Mouse (Mus musculus) hindbrain, embryonic 14.5 days (tissue): ENCODE results near the gene Magi2. TPM values are rescaled to one million over a fixed set of nuclear protein-coding genes. Genes with fewer than 3 reads are reported as not detected.
A peak's percentile ranks its signal among the peaks of the same experiment; 100 is the strongest.
"Not testable (repeated sequence)": the region's sequence is repeated elsewhere in the genome, so short reads cannot be mapped to it uniquely, and the experiment has no call there.

Experiments used
- ATAC-seq: fragments of 200-750 bp; cut with Nextera tagmentation; 2 replicates; pipeline ENCODE4 v1.8.0; 2017; ENCODE audit warnings: moderate number of reproducible peaks, mild to moderate bottlenecking, moderate TSS enrichment, moderate library complexity; ENCODE audit not compliant: low FRiP score
- DNase-seq: peaks from one replicate; pipeline ENCODE4 v3.0.0-alpha.2; 2015; ENCODE audit warnings: low spot score
- H3K27ac ChIP-seq: fragments of 300-500 bp; sonication (generic); 2 replicates; pipeline ENCODE4 v1.5.1; 2014; ENCODE audit warnings: mild to moderate bottlenecking, moderate library complexity
- H3K27me3 ChIP-seq: fragments of 300-500 bp; sonication (generic); 2 replicates; pipeline ENCODE4 v1.6.1; 2014; ENCODE audit warnings: mild to moderate bottlenecking, low read length, mixed read lengths; ENCODE audit not compliant: control insufficient read depth, insufficient read depth
- H3K36me3 ChIP-seq: fragments of 300-500 bp; sonication (generic); replicated peaks from 2 replicates; pipeline ENCODE4 v1.6.1; 2014; ENCODE audit not compliant: control insufficient read depth, insufficient read depth
- H3K4me1 ChIP-seq: fragments of 300-500 bp; sonication (generic); replicated peaks from 2 replicates; pipeline ENCODE4 v1.6.1; 2014; ENCODE audit warnings: antibody characterized with exemption, low read length, mixed read lengths; ENCODE audit not compliant: control insufficient read depth, insufficient read depth
- H3K4me2 ChIP-seq: fragments of 300-500 bp; sonication (generic); replicated peaks from 2 replicates; pipeline ENCODE4 v1.6.1; 2014; ENCODE audit warnings: mild to moderate bottlenecking, moderate library complexity
- H3K4me3 ChIP-seq: fragments of 300-500 bp; sonication (generic); replicated peaks from 2 replicates; pipeline ENCODE4 v1.5.1; 2014; ENCODE audit warnings: mild to moderate bottlenecking, low read length
- H3K9ac ChIP-seq: fragments of 300-500 bp; sonication (generic); 2 replicates; pipeline ENCODE4 v1.6.1; 2014
- H3K9me3 ChIP-seq: fragments of 300-500 bp; sonication (generic); 2 replicates; pipeline ENCODE4 v1.6.1; 2016; ENCODE audit warnings: low read length; ENCODE audit not compliant: control insufficient read depth
- WGBS: fragments of 180-500 bp; shearing (Covaris S2); extraction: QIAGEN DNeasy Blood & Tissue Kit; methylation state at CpG from one replicate; pipeline ENCODE4 v1.1.7; 2014; 5-methylcytosine and 5-hydroxymethylcytosine counted together
- polyA plus RNA-seq: library from polyadenylated mRNA; unstranded; fragments of >200 nt; fragmentation: Nextera tagmentation; extraction: Ambion mirVana; gene quantifications from 2 replicates; pipeline ENCODE4 v1.2.1, GENCODE M21; 2014

Magi2 gene
- polyA plus RNA-seq, 1 experiment from 2014 or later, result 25.6 TPM

DNA sequence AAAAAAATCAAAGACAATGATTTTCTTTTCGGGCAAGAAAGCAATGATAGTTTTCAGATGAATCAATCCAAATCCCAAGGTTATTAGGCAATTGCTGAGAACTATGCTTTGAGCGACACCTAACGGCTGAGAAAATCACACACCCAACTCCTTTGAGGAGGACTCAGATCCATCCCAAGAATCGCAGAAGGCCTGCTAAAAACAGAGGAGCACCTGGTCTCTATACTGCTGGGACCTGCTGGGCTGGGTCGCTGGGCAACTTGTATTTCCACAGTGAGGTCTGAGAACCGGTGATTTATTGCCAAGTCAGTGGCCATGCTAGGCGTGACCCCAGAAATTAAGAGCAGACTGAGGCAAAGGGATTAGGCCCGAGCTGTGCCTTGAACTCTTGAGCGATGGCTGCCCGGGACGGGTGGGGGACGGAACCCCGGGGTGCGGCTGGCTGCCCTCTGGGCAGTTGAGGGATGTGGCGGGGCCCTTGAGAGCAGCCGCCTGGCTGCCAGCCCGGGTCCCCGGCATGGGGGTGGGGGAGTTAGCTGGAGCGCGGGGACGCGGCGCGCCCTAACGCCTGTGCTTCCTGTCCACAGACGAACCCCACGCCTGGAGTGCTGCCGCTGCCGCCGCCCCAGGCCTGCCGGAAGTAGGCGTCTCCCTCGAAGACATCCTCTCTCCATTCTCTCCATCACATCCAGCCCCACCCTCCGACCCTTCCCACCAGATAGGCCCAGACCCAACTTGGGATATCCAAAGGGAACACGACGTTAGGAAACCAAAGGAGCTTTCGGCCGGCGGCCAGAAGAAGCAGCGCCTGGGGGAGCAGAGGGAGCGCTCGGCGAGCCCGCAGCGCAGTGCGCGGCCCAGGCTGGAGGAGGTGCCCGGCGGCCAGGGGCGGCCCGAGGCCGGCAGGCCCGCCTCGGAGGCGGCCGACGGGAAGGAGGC lies 1474.9 kb downstream of the Magi2 start:
- Histone ChIP-seq H3K27ac (peak overlapping the region; percentile 94), H3K36me3 (no peaks in the 10 kb centered on the region), H3K9me3 (no peaks in the 10 kb centered on the region), H3K4me2 (peak overlapping the region; percentile 72), H3K9ac (peak overlapping the region; percentile 80), H3K4me3 (peak overlapping the region; percentile 53), H3K27me3 (no peaks in the 10 kb centered on the region), H3K4me1 (peaks cover 6% of the 10 kb centered on the region; the same call in 1 of the 2 replicates)
- ATAC-seq (peak; percentile 95), DNase-seq (peak; percentile 92)
- WGBS, result under 1% methylated on average over 57 of the region's 57 CpGs

GRCm38 (mm10) chr5:20702480-20703303 lies 1475.9 kb downstream of the Magi2 start:
- peak overlapping the region; percentile 72 for H3K4me2 ChIP-seq
- no peaks in the 10 kb centered on the region for H3K9me3 ChIP-seq
- peak overlapping the region; percentile 94 for H3K27ac ChIP-seq
- no peaks in the 10 kb centered on the region for H3K27me3 ChIP-seq
- peak; percentile 71 for DNase-seq
- peak overlapping the region; percentile 53 for H3K4me3 ChIP-seq
- peak overlapping the region; percentile 80 for H3K9ac ChIP-seq
- under 1% methylated on average over 57 of the region's 57 CpGs for WGBS
- peaks cover 6% of the 10 kb centered on the region; the same call in 1 of the 2 replicates for H3K4me1 ChIP-seq
- peak; percentile 50 for ATAC-seq
- no peaks in the 10 kb centered on the region for H3K36me3 ChIP-seq

GRCm38 (mm10) chr5:20703304-20703700 lies 1476.5 kb downstream of the Magi2 start:
- Histone ChIP-seq H3K4me1 (peaks cover 6% of the 10 kb centered on the region; the same call in 1 of the 2 replicates), H3K27ac (peak overlapping the region; percentile 94; the same call in 1 of the 2 replicates), H3K9me3 (no peaks in the 10 kb centered on the region), H3K4me3 (peak overlapping the region; percentile 53), H3K36me3 (no peaks in the 10 kb centered on the region), H3K4me2 (peak overlapping the region; percentile 72), H3K27me3 (no peaks in the 10 kb centered on the region), H3K9ac (0 out of 2 replicates have a peak overlapping the region, but pooled peaks have one; percentile 80)
- DNase-seq, result no peak
- WGBS, result 58% methylated on average over 5 of the region's 5 CpGs
- ATAC-seq, result no peak

DNA sequence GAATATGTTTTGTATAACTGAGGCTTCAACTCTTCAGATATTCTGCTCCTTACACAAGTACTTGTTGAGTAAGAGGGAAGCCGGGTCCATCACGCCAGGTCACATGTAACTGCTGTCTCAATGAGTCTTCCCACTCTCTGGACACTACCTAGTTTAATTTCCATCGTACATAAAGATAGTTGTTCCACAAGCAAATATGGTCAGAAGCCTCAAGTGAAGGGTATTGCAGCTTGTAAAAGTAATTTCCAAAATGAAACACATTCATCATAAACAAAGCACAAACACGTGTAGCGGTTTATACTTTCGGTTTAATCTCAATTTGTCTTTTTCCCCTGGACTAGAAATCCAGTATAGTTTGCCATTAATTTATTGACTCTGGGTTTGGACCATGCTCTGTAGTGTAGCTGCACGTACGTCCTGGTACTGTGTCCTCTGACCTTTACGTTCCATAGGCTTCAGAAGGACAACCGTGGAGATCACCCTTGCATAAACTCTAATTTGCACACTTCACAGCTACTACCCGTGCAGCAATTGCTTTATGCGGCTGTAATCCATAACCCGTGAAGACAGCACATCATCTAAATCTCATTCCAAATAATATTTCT lies 1477.2 kb downstream of the Magi2 start:
- no peak for ATAC-seq
- no peak overlapping the region for H3K9ac ChIP-seq
- no peak overlapping the region for H3K27ac ChIP-seq
- H3K4me2 ChIP-seq, result no peak overlapping the region
- WGBS, result 75% methylated on average over 13 of the region's 13 CpGs
- DNase-seq, result no peak
- no peaks in the 10 kb centered on the region for H3K27me3 ChIP-seq
- H3K9me3 ChIP-seq, result no peaks in the 10 kb centered on the region
- peaks cover 6% of the 10 kb centered on the region; the same call in 1 of the 2 replicates for H3K4me1 ChIP-seq
- no peak overlapping the region for H3K4me3 ChIP-seq
- H3K36me3 ChIP-seq, result no peaks in the 10 kb centered on the region

GRCm38 (mm10) chr5:20704886-20705285 lies 1478.0 kb downstream of the Magi2 start:
- H3K27ac ChIP-seq, result no peak overlapping the region
- WGBS, result 66% methylated on average over 4 of the region's 4 CpGs
- no peaks in the 10 kb centered on the region for H3K27me3 ChIP-seq
- H3K9me3 ChIP-seq, result no peaks in the 10 kb centered on the region
- H3K4me2 ChIP-seq, result no peak overlapping the region
- H3K4me3 ChIP-seq, result no peak overlapping the region
- ATAC-seq (no peak), DNase-seq (no peak)
- peaks cover 6% of the 10 kb centered on the region; the same call in 1 of the 2 replicates for H3K4me1 ChIP-seq
- H3K9ac ChIP-seq, result no peak overlapping the region
- H3K36me3 ChIP-seq, result no peaks in the 10 kb centered on the region

DNA sequence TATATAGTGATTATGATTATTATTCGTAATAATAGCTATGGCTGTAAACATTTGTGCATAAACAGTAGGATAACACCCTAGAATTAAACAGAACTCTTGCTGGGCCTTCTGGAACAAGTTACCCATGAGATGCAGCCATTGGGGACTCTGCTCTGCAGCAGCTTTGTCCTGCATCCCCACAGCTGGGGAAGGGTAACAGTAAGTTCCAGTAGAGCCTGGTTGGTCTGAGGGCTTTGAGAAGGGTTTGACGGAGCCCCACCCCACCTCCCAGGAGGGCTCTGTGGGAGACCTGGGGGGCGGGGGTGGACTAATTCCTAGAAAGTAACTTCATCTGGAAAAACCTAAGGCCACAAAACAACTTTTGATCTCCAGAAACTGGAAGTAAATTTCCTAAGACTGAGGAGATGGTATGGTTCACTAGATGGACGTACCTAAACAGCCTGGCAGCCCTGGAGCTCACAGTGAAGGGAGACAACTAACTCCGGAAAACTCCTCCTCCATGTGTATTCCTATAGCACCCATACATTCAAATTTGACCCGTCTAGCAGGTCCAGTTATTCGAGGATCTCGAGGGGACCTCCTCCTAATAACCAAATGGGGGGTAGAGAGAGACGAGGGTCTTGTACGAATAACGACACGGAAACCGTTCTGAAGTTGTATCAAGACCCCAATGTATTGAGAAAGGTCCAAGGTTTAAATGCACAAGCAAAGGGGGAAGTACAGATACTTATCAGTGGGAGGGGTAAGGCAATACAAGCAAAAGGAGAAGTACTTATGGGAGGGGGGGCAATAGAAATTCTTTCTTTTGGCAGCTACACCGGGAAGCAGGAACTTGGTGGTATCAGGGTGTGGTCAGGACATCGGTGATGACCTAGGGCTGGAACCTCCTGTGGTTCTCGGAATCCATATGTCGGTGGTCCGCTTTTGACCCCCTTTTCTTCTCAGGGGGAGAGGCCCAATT lies 1479.8 kb downstream of the Magi2 start:
- DNase-seq, H3K4me3 ChIP-seq, H3K27me3 ChIP-seq, H3K9ac ChIP-seq, H3K4me1 ChIP-seq, ATAC-seq, H3K9me3 ChIP-seq, H3K27ac ChIP-seq, H3K4me2 ChIP-seq, H3K36me3 ChIP-seq: not testable (repeated sequence)
- WGBS, result 90% methylated on average over 8 of the region's 18 CpGs

DNA sequence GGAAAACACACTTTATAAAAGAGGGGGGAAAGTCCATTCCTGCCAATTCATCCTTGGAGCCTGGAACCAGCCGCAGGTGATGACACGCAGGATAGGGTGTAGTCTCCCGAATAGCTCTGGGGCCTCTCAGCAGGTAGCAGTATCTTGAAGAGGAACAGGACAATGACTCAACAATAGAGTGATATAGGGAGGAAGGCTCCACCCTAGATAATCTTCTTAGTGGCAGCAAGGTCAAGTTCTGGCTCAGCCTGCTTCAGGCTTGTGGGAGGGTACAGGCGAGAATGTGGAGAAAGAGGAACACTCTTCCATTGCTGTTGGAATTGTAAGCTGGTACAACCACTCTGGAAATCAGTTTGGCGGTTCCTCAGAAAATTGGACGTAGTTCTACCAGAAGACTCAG lies 1484.0 kb downstream of the Magi2 start:
- WGBS, result 94% methylated on average over 6 of the region's 6 CpGs

DNA sequence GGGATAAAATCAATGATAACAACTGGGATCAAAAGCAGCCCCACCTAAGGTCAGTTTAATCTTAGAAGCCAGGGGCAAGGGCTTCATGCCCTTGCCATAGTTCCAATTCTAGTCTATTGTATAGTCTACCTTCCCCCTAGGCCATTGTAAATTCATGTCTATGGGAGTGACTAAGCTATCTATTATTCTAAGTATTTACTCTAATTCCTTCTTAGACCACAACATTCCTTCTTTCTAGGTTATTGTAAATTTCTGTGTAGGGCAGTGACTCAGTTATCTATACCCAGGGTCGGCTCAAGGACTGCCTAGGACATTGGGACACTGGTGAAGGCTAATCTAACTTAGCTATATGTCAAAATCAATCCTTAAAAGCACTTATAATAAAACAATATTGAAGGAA lies 1487.8 kb downstream of the Magi2 start:
- DNase-seq, H3K4me1 ChIP-seq, H3K9ac ChIP-seq, ATAC-seq, H3K4me3 ChIP-seq, H3K27ac ChIP-seq, H3K36me3 ChIP-seq, H3K9me3 ChIP-seq, H3K27me3 ChIP-seq, H3K4me2 ChIP-seq: not testable (repeated sequence)
- WGBS, result 83% methylated on average over 1 of the region's 1 CpGs

More for the DNA sequence above, 1484.0 kb downstream of the Magi2 start:
- H3K9me3 ChIP-seq, H3K27ac ChIP-seq, H3K27me3 ChIP-seq, H3K4me2 ChIP-seq, H3K4me3 ChIP-seq, H3K9ac ChIP-seq, H3K36me3 ChIP-seq, H3K4me1 ChIP-seq, ATAC-seq, DNase-seq: not testable (repeated sequence)
